In the genomic region with DNA sequence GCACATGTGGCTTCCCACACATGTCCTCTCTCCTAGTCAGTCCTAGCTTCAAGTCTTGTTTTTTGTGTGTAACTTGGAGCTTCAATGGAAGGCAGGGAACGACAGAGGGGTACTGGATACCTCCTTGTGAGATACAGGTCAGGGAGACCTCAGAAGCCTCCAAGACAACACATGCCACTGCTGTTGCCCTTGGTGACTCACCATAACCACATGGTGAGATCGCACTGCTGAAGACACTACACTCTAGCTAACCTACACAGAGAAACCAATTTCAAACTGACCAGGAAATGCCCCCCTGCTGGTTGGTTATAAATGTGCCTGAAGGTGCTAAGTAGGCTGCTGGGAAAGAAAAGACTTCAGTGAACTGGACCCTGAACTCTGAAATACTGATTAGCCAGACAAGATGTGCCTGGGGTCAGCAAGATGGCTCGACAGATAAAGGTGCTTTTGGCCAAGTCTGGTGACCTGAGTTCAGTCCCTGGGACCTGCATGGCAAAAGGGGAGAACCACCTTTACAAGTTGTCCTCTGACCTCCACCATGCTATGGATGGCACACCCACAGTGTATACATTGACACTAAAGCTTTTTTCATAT, we compare ENCODE assay signal across 35 mouse cellular contexts. TPM values are rescaled to one million over a fixed set of nuclear protein-coding genes. Genes with fewer than 3 reads are reported as not detected.
DNase-seq lines count a peak whose midpoint lies in the region; ATAC-seq and TF ChIP-seq lines count a peak whose summit lies in the region.
"Had no signal": no experiment of that assay in that cellular context is flagged by ENCODE, and none has a peak within 500 bp of the region (broad histone marks: within the 10 kb centered on the region; RNA-seq: fewer than 3 reads in every experiment).

No protein-coding gene starts in this region.

- 76% methylated on average over 3 of the region's 3 CpGs for WGBS in intestine, postnatal 0 days
- WGBS in intestine, embryonic 16.5 days: 91% methylated on average over 3 of the region's 3 CpGs

- peak; percentile 17; the same call in 1 of the 2 replicates for TF ChIP-seq CTCF in intestine, postnatal 0 days (IDR thresholded peaks at IDR 0.05; ENCODE audit: low read depth)

- H3K27me3 ChIP-seq in intestine, postnatal 0 days (replicated peaks; ENCODE audit: control insufficient read depth, insufficient read depth, low read length): no peaks in the 10 kb centered on the region
- no peaks in the 10 kb centered on the region for H3K27me3 ChIP-seq in intestine, embryonic 16.5 days (replicated peaks; ENCODE audit: control insufficient read depth, insufficient read depth, low read length)
- H3K27me3 ChIP-seq: CH12.LX; embryonic facial prominence, embryonic 12.5 days; embryonic facial prominence, embryonic 15.5 days; forebrain, embryonic 12.5 days; forebrain, embryonic 15.5 days; heart, embryonic 12.5 days; heart, embryonic 15.5 days had no signal

- H3K4me1 ChIP-seq in intestine, postnatal 0 days (replicated peaks; ENCODE audit: control insufficient read depth, insufficient read depth, low read length): no peaks in the 10 kb centered on the region
- no peaks in the 10 kb centered on the region for H3K4me1 ChIP-seq in intestine, embryonic 16.5 days (ENCODE audit: control insufficient read depth, insufficient read depth, low read length)
- H3K4me1 ChIP-seq: embryonic facial prominence, embryonic 12.5 days; embryonic facial prominence, embryonic 15.5 days; forebrain, embryonic 12.5 days; forebrain, embryonic 15.5 days; heart, embryonic 12.5 days; heart, embryonic 15.5 days had no signal

- intact Hi-C loops in left cerebral cortex, postnatal 14 days (cut with DNase I): no loop called here

- no peak overlapping the region for H3K9ac ChIP-seq in intestine, postnatal 0 days (ENCODE audit: low read depth, low read length)
- H3K9ac ChIP-seq in intestine, embryonic 16.5 days (ENCODE audit: low read depth, low read length): no peak overlapping the region
- H3K9ac ChIP-seq: embryonic facial prominence, embryonic 12.5 days; embryonic facial prominence, embryonic 15.5 days; forebrain, embryonic 12.5 days; forebrain, embryonic 15.5 days; heart, embryonic 12.5 days; heart, embryonic 15.5 days; hindbrain, embryonic 14.5 days had no signal

- H3K36me3 ChIP-seq in intestine, postnatal 0 days (ENCODE audit: control insufficient read depth, insufficient read depth): peaks cover 20% of the 10 kb centered on the region
- H3K36me3 ChIP-seq in intestine, embryonic 16.5 days (ENCODE audit: control insufficient read depth, insufficient read depth, low read length): peaks cover 4% of the 10 kb centered on the region; the same call in 1 of the 2 replicates

- H3K4me3 ChIP-seq in intestine, postnatal 0 days (ENCODE audit: low read depth, low read length): no peak overlapping the region
- H3K4me3 ChIP-seq in intestine, embryonic 16.5 days (ENCODE audit: low read length): no peak overlapping the region
- H3K4me3 ChIP-seq: embryonic facial prominence, embryonic 12.5 days; embryonic facial prominence, embryonic 15.5 days; forebrain, embryonic 12.5 days; forebrain, embryonic 15.5 days; heart, adult 2 months; heart, embryonic 12.5 days; heart, embryonic 15.5 days had no signal

- H3K9me3 ChIP-seq in intestine, postnatal 0 days (ENCODE audit: control insufficient read depth): no peaks in the 10 kb centered on the region
- H3K9me3 ChIP-seq in intestine, embryonic 16.5 days (ENCODE audit: control insufficient read depth, low read length): no peaks in the 10 kb centered on the region
- H3K9me3 ChIP-seq: embryonic facial prominence, embryonic 12.5 days; embryonic facial prominence, embryonic 15.5 days; forebrain, embryonic 15.5 days; G1E; heart, embryonic 12.5 days; heart, embryonic 15.5 days had no signal

- 0 out of 2 replicates have a peak, but pooled peaks have one; percentile 22 for ATAC-seq in intestine, postnatal 0 days
- ATAC-seq in intestine, embryonic 16.5 days: no peak
- ATAC-seq: forebrain, embryonic 15.5 days; hindbrain, postnatal 0 days; inflammation-experienced regulatory T-cells, adult 6 months had no signal

- H3K27ac ChIP-seq in intestine, postnatal 0 days (ENCODE audit: low read depth, low read length): no peak overlapping the region; the same call in 1 of the 2 replicates
- H3K27ac ChIP-seq in intestine, embryonic 16.5 days (ENCODE audit: low read length): no peak overlapping the region
- H3K27ac ChIP-seq: embryonic facial prominence, embryonic 12.5 days; embryonic facial prominence, embryonic 15.5 days; forebrain, embryonic 12.5 days; forebrain, embryonic 15.5 days; heart, adult 2 months; heart, embryonic 15.5 days; hindbrain, embryonic 14.5 days; hindbrain, postnatal 0 days had no signal

- DNase-seq in 3T3-L1 (ENCODE audit: low read depth, low spot score): peak; percentile 59
- peak; percentile 68 for DNase-seq in 416B (ENCODE audit: low read depth)
- peak; percentile 6 for DNase-seq in ZHBTc4 (ENCODE audit: low read depth, low spot score)
- no peak for DNase-seq in layer of hippocampus, adult 8-10 months (ENCODE audit: low spot score in 2 of 2)
- DNase-seq in left cerebral cortex, postnatal 14 days (ENCODE audit: low spot score in 2 of 2): no peak
- DNase-seq: adrenal gland, adult 2 months; adrenal gland, postnatal 14 days; B cell, adult 2 months; cerebellum, adult 11 months; cerebellum, adult 2 months; cerebellum, adult 9-11 months; cerebellum, postnatal 25 days; gastrocnemius, postnatal 25 days; heart, adult 2 months; heart, postnatal 10 days; heart, postnatal 36 days; kidney, adult 18-20 months had no signal

- H3K4me2 ChIP-seq in intestine, postnatal 0 days (replicated peaks; ENCODE audit: low read depth): no peak overlapping the region
- no peak overlapping the region for H3K4me2 ChIP-seq in intestine, embryonic 16.5 days (ENCODE audit: low read depth, low read length)
- H3K4me2 ChIP-seq: embryonic facial prominence, embryonic 12.5 days; embryonic facial prominence, embryonic 15.5 days; forebrain, embryonic 12.5 days; forebrain, embryonic 15.5 days; heart, embryonic 12.5 days; heart, embryonic 15.5 days; hindbrain, embryonic 14.5 days had no signal

RNA-seq across cellular contexts. Expression of a gene that starts 21.7 kb away (rescaled TPM):
- not detected in 2 replicates for polyA plus RNA-seq in intestine, postnatal 0 days (2015; fragmentation: Nextera tagmentation; extraction: Ambion mirVana)
- polyA plus RNA-seq in intestine, embryonic 16.5 days (2015; fragmentation: Nextera tagmentation; extraction: Ambion mirVana): not detected in 2 replicates
- total RNA-seq in layer of hippocampus, adult 8-10 months (2022): not detected
- total RNA-seq in left cerebral cortex, postnatal 14 days (2021): not detected
- total RNA-seq: adrenal gland, adult 2 months; adrenal gland, postnatal 14 days; adrenal gland, postnatal 4 days; CH12.LX; common myeloid progenitor, adult 5-6 weeks; gastrocnemius, adult 8-10 months; gastrocnemius, postnatal 25 days; heart, adult 2 months; heart, postnatal 10 days; heart, postnatal 36 days; hindbrain, postnatal 0 days had no signal
- polyA plus RNA-seq: adrenal gland, adult 2 months; forebrain, embryonic 12.5 days; forebrain, embryonic 15.5 days; G1E; gonadal fat pad, adult 2 months; heart, adult 2 months; heart, embryonic 12.5 days; heart, embryonic 15.5 days; hindbrain, embryonic 14.5 days; inflammation-experienced regulatory T-cells, adult 6 months had no signal

RNA-seq across cellular contexts. Expression of a gene that starts 24.4 kb away (rescaled TPM):
- polyA plus RNA-seq in intestine, postnatal 0 days (2015; fragmentation: Nextera tagmentation; extraction: Ambion mirVana): 14.0 and 14.7 TPM in 2 replicates
- polyA plus RNA-seq in intestine, embryonic 16.5 days (2015; fragmentation: Nextera tagmentation; extraction: Ambion mirVana): 31.0 and 31.6 TPM in 2 replicates
- 10 to 100 TPM; 12.5 to 15.4 (median 15.3) TPM for total RNA-seq in layer of hippocampus, adult 8-10 months (2022)
- total RNA-seq in left cerebral cortex, postnatal 14 days (2021): 10 to 100 TPM; 12.1 to 15.4 TPM

RNA-seq across cellular contexts. Expression of a gene that starts 24.6 kb away (rescaled TPM):
- polyA plus RNA-seq in intestine, postnatal 0 days (2015; fragmentation: Nextera tagmentation; extraction: Ambion mirVana): 119 and 122 TPM in 2 replicates
- polyA plus RNA-seq in intestine, embryonic 16.5 days (2015; fragmentation: Nextera tagmentation; extraction: Ambion mirVana): 118 and 129 TPM in 2 replicates
- 10 to 100 TPM; 51.4 to 63.3 (median 59.3) TPM for total RNA-seq in layer of hippocampus, adult 8-10 months (2022)
- 10 to 100 TPM; 69.0 to 70.0 TPM for total RNA-seq in left cerebral cortex, postnatal 14 days (2021)

RNA-seq across cellular contexts. Expression of a gene that starts 58.0 kb away (rescaled TPM):
- polyA plus RNA-seq in intestine, postnatal 0 days (2015; fragmentation: Nextera tagmentation; extraction: Ambion mirVana): 0.55 and 1.6 TPM in 2 replicates
- 24.4 and 59.9 TPM in 2 replicates for polyA plus RNA-seq in intestine, embryonic 16.5 days (2015; fragmentation: Nextera tagmentation; extraction: Ambion mirVana)
- not detected for total RNA-seq in layer of hippocampus, adult 8-10 months (2022)
- not detected for total RNA-seq in left cerebral cortex, postnatal 14 days (2021)
- total RNA-seq: CH12.LX; common myeloid progenitor, adult 5-6 weeks; gastrocnemius, postnatal 25 days; hindbrain, postnatal 0 days had no signal
- polyA plus RNA-seq: cerebellum, adult 2 months; embryonic facial prominence, embryonic 12.5 days; forebrain, embryonic 12.5 days; forebrain, embryonic 15.5 days; hindbrain, embryonic 11.5 days; hindbrain, embryonic 14.5 days; hindbrain, postnatal 0 days; inflammation-experienced regulatory T-cells, adult 6 months had no signal

Comparison
In these comparisons a context has a peak if more than half of its experiments do, and no peak if none do; other contexts are left out.
1. DNase-seq: peak in 3T3-L1 (single experiment), 416B (single experiment) and ZHBTc4 (single experiment); none in layer of hippocampus, adult 8-10 months (0 of 2) and left cerebral cortex, postnatal 14 days (0 of 2).